Mouse (Mus musculus) CH12.LX (cell line): ENCODE results near the gene Slc2a10.

Source experiments
- CTCF ChIP-seq, 2 experiments: IDR thresholded peaks in 1 of 2; conservative IDR thresholded peaks in 1 of 2; 2 replicates each; pipeline ENCODE4 v1.5.1; 2011 to 2012; ENCODE audit warnings: low read depth in 2 of 2, low read length in 2 of 2, improper control_type of control experiment in 1 of 2, inconsistent platforms in 1 of 2, mild to moderate bottlenecking in 1 of 2, moderate library complexity in 1 of 2
- EP300 ChIP-seq: IDR thresholded peaks from 2 replicates; pipeline ENCODE4 v1.6.1; 2011; ENCODE audit warnings: low read length, improper control_type of control experiment
- HCFC1 ChIP-seq: IDR thresholded peaks from 2 replicates; pipeline ENCODE4 v1.6.1; 2012; ENCODE audit warnings: low read depth, mild to moderate bottlenecking, inconsistent platforms, low read length, improper control_type of control experiment
- POLR2A ChIP-seq: IDR thresholded peaks from 2 replicates; pipeline ENCODE4 v1.6.1; 2011; ENCODE audit warnings: low read depth, mild to moderate bottlenecking, improper control_type of control experiment, low read length

GRCm38 (mm10) chr2:165561861-165562260, 58.3 kb downstream of the Slc2a10 start:
- no peak for TF ChIP-seq POLR2A
- no peak for TF ChIP-seq EP300
- TF ChIP-seq CTCF (conservative IDR thresholded peaks at IDR 0.05 in 1 of 2, IDR thresholded peaks at IDR 0.05 in 1 of 2; ENCODE audit: low read depth in 2 of 2, low read length in 2 of 2), result no peak
- no peak for TF ChIP-seq HCFC1
